Comparison of ENCODE assay signal across 28 mouse cellular contexts in the genomic region with DNA sequence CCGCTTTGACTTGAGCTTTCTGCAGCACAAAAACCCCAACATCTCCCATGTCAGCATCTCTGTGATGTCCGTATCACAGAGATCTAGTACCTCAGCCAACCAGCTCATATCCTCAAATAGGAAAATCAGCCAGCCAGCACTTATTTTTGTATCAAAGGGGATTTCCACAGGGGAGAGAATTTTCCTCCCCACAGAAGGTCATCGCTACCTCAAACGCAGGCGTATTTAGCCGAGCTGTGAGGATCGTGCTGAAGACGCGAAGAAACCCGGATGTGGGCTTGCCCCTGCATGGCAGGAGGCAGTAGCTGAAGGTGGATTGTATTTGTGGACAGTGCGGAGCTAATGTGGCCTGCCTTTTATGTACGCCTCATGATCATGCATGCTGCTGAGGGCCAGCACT.
DNase-seq lines count a peak whose midpoint lies in the region; ATAC-seq and TF ChIP-seq lines count a peak whose summit lies in the region.
"Had no signal": no experiment of that assay in that cellular context is flagged by ENCODE, and none has a peak within 500 bp of the region (broad histone marks: within the 10 kb centered on the region; RNA-seq: fewer than 3 reads in every experiment).

No protein-coding gene starts in this region.

- H3K4me1 ChIP-seq in midbrain, embryonic 13.5 days (replicated peaks), result peaks cover 3% of the 10 kb centered on the region; the same call in 1 of the 2 replicates
- no peaks in the 10 kb centered on the region for H3K4me1 ChIP-seq in midbrain, embryonic 14.5 days (ENCODE audit: control insufficient read depth, insufficient read depth, low read length)
- H3K4me1 ChIP-seq in ES-Bruce4 (ENCODE audit: control insufficient read depth, insufficient read depth, low read length), result no peaks in the 10 kb centered on the region
- H3K4me1 ChIP-seq in liver, postnatal 0 days (ENCODE audit: insufficient read depth), result no peaks in the 10 kb centered on the region
- H3K4me1 ChIP-seq: embryonic facial prominence, embryonic 15.5 days; heart, embryonic 12.5 days; limb, embryonic 10.5 days; liver, embryonic 15.5 days; neural tube, embryonic 13.5 days had no signal

- peak overlapping the region; percentile 39; the same call in 1 of the 2 replicates for H3K9ac ChIP-seq in midbrain, embryonic 13.5 days (replicated peaks)
- H3K9ac ChIP-seq in midbrain, embryonic 14.5 days (replicated peaks; ENCODE audit: low read length), result no peak overlapping the region
- 0 out of 2 replicates have a peak overlapping the region, but pooled peaks have one; percentile 11 for H3K9ac ChIP-seq in ES-Bruce4 (ENCODE audit: low read depth, poor library complexity, severe bottlenecking)
- H3K9ac ChIP-seq in liver, postnatal 0 days (replicated peaks), result no peak overlapping the region
- H3K9ac ChIP-seq: embryonic facial prominence, embryonic 15.5 days; heart, embryonic 12.5 days; liver, embryonic 15.5 days; neural tube, embryonic 13.5 days had no signal

- no peak for TF ChIP-seq CTCF in ES-Bruce4 (IDR thresholded peaks at IDR 0.05; ENCODE audit: low read depth, low read length)
- TF ChIP-seq CTCF in brain, embryonic 14.5 days (IDR thresholded peaks at IDR 0.05; ENCODE audit: borderline replicate concordance, extremely low read depth, insufficient read depth, insufficient read length), result no peak
- TF ChIP-seq CTCF in liver, postnatal 0 days (IDR thresholded peaks at IDR 0.05; ENCODE audit: low read depth), result no peak

- no peak overlapping the region; the same call in 1 of the 2 replicates for H3K27ac ChIP-seq in midbrain, embryonic 13.5 days
- H3K27ac ChIP-seq in midbrain, embryonic 14.5 days (replicated peaks; ENCODE audit: low read depth, low read length), result no peak overlapping the region
- H3K27ac ChIP-seq in ES-Bruce4 (ENCODE audit: insufficient read depth, low read length), result no peak overlapping the region
- H3K27ac ChIP-seq in liver, postnatal 0 days (ENCODE audit: low read depth), result no peak overlapping the region
- H3K27ac ChIP-seq: embryonic facial prominence, embryonic 15.5 days; hindbrain, embryonic 10.5 days; hindbrain, postnatal 0 days; limb, embryonic 10.5 days; liver, embryonic 15.5 days; neural tube, embryonic 13.5 days; stomach, postnatal 0 days had no signal

- DNase-seq in midbrain, embryonic 14.5 days, result no peak
- DNase-seq in brain, embryonic 14.5 days (ENCODE audit: low read depth), result peak; percentile 40
- no peak for DNase-seq in cerebellum, adult 11 months
- DNase-seq in testis, postnatal 10 days (ENCODE audit: low spot score), result no peak
- DNase-seq in liver, postnatal 0 days, result no peak
- DNase-seq: adrenal gland, postnatal 10 days; cerebellum, adult 9-11 months; gastrocnemius, postnatal 14 days; heart, adult 18-20 months; heart, postnatal 10 days; kidney, adult 18-20 months; kidney, postnatal 4 days; layer of hippocampus, adult 9-11 months; liver; lung, postnatal 4 days had no signal

- H3K27me3 ChIP-seq in midbrain, embryonic 13.5 days, result no peaks in the 10 kb centered on the region
- no peaks in the 10 kb centered on the region for H3K27me3 ChIP-seq in midbrain, embryonic 14.5 days (ENCODE audit: control insufficient read depth, insufficient read depth, low read length)
- no peaks in the 10 kb centered on the region for H3K27me3 ChIP-seq in ES-Bruce4 (ENCODE audit: control insufficient read depth, insufficient read depth, low read length, poor library complexity, severe bottlenecking)
- no peaks in the 10 kb centered on the region for H3K27me3 ChIP-seq in liver, postnatal 0 days (ENCODE audit: insufficient read depth, low read length)
- H3K27me3 ChIP-seq: embryonic facial prominence, embryonic 15.5 days; heart, embryonic 12.5 days; liver, embryonic 15.5 days; neural tube, embryonic 13.5 days had no signal

- no peak for TF ChIP-seq EP300 in ES-Bruce4 (IDR thresholded peaks at IDR 0.05; ENCODE audit: insufficient read depth, low read depth, low read length)
- TF ChIP-seq EP300 in liver, postnatal 0 days (IDR thresholded peaks at IDR 0.05; ENCODE audit: low read depth), result no peak

- H3K4me3 ChIP-seq in midbrain, embryonic 13.5 days (replicated peaks), result no peak overlapping the region
- H3K4me3 ChIP-seq in midbrain, embryonic 14.5 days (replicated peaks; ENCODE audit: low read depth, low read length), result no peak overlapping the region
- H3K4me3 ChIP-seq in ES-Bruce4 (ENCODE audit: low read depth, low read length), result peak overlapping the region; percentile 10
- H3K4me3 ChIP-seq in liver, postnatal 0 days (ENCODE audit: low read depth, low read length), result no peak overlapping the region
- H3K4me3 ChIP-seq: embryonic facial prominence, embryonic 15.5 days; heart, embryonic 12.5 days; hindbrain, embryonic 10.5 days; limb, embryonic 10.5 days; liver, embryonic 15.5 days; myocyte; neural tube, embryonic 13.5 days had no signal

- no peak for ATAC-seq in midbrain, embryonic 13.5 days
- no peak for ATAC-seq in midbrain, embryonic 14.5 days (ENCODE audit: low FRiP score, low TSS enrichment)
- no peak for ATAC-seq in liver, postnatal 0 days
- ATAC-seq: forebrain, embryonic 16.5 days; hindbrain, postnatal 0 days had no signal

- WGBS in midbrain, embryonic 13.5 days, result 79% methylated on average over 12 of the region's 12 CpGs
- WGBS in midbrain, embryonic 14.5 days, result 79% methylated on average over 12 of the region's 12 CpGs
- WGBS in liver, postnatal 0 days (ENCODE audit: insufficient replicate concordance), result 84% methylated on average over 12 of the region's 12 CpGs

- H3K4me2 ChIP-seq in midbrain, embryonic 13.5 days (replicated peaks), result no peak overlapping the region
- H3K4me2 ChIP-seq in midbrain, embryonic 14.5 days (ENCODE audit: low read length), result no peak overlapping the region
- H3K4me2 ChIP-seq in liver, postnatal 0 days (ENCODE audit: low read depth, low read length), result no peak overlapping the region
- H3K4me2 ChIP-seq: embryonic facial prominence, embryonic 15.5 days; heart, embryonic 12.5 days; liver, embryonic 15.5 days; neural tube, embryonic 13.5 days had no signal

- TF ChIP-seq POLR2A in ES-Bruce4 (IDR thresholded peaks at IDR 0.05; ENCODE audit: insufficient read depth, low read length), result no peak
- TF ChIP-seq POLR2A in brain, embryonic 14.5 days (IDR thresholded peaks at IDR 0.05; ENCODE audit: borderline replicate concordance, extremely low read depth, insufficient read depth, insufficient read length, poor library complexity, severe bottlenecking), result no peak

- H3K9me3 ChIP-seq in midbrain, embryonic 13.5 days, result no peaks in the 10 kb centered on the region
- H3K9me3 ChIP-seq in midbrain, embryonic 14.5 days (ENCODE audit: control insufficient read depth, low read length), result no peaks in the 10 kb centered on the region
- H3K9me3 ChIP-seq in ES-Bruce4 (replicated peaks; ENCODE audit: control insufficient read depth, insufficient read depth, low read length, poor library complexity, severe bottlenecking), result peaks cover 1% of the 10 kb centered on the region; the same call in 1 of the 2 replicates
- no peaks in the 10 kb centered on the region for H3K9me3 ChIP-seq in liver, postnatal 0 days (ENCODE audit: low read length)
- H3K9me3 ChIP-seq: embryonic facial prominence, embryonic 15.5 days; heart, embryonic 12.5 days; hindbrain, embryonic 10.5 days; limb, embryonic 10.5 days; liver, embryonic 15.5 days; neural tube, embryonic 13.5 days had no signal

- no peaks in the 10 kb centered on the region for H3K36me3 ChIP-seq in midbrain, embryonic 13.5 days
- H3K36me3 ChIP-seq in midbrain, embryonic 14.5 days (ENCODE audit: control insufficient read depth, insufficient read depth, low read length), result no peaks in the 10 kb centered on the region
- H3K36me3 ChIP-seq in ES-Bruce4 (ENCODE audit: control insufficient read depth, insufficient read depth, low read length, poor library complexity, severe bottlenecking), result no peaks in the 10 kb centered on the region
- no peaks in the 10 kb centered on the region for H3K36me3 ChIP-seq in liver, postnatal 0 days (replicated peaks; ENCODE audit: insufficient read depth, low read length)
- H3K36me3 ChIP-seq: embryonic facial prominence, embryonic 15.5 days; G1E; heart, embryonic 12.5 days; hindbrain, embryonic 10.5 days; limb, embryonic 10.5 days; liver, embryonic 15.5 days; neural tube, embryonic 13.5 days had no signal

Comparison
In these comparisons a context has a peak if more than half of its experiments do, and no peak if none do; other contexts are left out.
1. H3K9ac ChIP-seq: peak in midbrain, embryonic 13.5 days (single experiment) and ES-Bruce4 (single experiment); none in midbrain, embryonic 14.5 days (single experiment) and liver, postnatal 0 days (single experiment).